Mouse (Mus musculus) right cerebral cortex, postnatal 10 days (tissue): ENCODE measurements around the gene Cnot10.

Experiments used
- DNase-seq, 2 experiments: peaks; one replicate each; pipeline ENCODE4 v3.0.0; 2021; ENCODE audit warnings: low spot score in 2 of 2

Gene Cnot10

DNA sequence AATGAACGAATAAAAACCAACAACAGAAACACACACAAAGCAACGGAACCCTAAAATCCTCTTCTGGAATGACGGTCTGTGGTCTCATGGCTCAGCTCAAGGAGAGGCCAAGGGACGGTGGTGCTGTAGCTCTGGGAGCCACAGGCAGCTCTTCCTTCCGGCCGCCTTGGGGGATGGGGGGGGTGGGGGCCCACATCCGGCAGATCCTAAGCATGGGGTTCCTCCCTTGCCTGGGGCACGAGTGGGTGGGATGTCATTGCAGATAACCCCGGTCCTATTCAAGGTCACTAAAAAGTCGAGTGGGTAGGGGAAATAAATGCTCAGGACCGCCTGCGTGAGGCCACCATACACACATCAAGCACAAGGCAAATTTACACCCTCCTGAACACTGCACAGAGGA, 93.2 kb downstream of the Cnot10 start:
- DNase-seq = no peak

DNA sequence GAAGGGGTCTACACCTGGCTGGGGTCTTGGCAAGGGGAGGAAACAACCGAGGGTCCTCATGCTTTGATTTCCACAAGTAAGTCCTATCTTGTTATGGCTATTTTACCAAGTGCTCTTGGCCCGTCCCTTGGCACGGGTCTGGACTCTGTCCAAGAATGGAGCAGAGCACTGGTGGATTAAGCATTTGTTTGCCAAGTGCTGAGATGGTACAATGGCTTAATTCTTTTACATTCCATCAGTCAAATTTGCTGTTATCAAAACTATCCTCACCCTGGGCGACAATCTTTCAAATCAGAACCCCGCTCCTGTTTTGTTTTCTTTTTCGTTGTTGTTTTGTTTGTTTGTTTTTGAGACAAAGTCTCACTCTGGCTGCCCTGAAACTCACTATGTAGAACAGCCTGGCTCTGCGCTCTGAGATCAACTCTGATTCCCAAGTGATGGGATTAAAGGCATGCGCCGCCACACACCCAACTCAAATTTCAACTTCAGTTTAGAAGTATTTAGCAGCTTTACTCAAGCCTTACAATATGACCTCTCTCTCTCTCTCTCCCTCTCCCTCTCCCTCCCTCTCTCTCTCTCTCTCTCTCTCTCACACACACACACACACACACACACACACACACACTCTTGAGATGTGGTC, 95.1 kb downstream of the Cnot10 start:
- no peak for DNase-seq

DNA sequence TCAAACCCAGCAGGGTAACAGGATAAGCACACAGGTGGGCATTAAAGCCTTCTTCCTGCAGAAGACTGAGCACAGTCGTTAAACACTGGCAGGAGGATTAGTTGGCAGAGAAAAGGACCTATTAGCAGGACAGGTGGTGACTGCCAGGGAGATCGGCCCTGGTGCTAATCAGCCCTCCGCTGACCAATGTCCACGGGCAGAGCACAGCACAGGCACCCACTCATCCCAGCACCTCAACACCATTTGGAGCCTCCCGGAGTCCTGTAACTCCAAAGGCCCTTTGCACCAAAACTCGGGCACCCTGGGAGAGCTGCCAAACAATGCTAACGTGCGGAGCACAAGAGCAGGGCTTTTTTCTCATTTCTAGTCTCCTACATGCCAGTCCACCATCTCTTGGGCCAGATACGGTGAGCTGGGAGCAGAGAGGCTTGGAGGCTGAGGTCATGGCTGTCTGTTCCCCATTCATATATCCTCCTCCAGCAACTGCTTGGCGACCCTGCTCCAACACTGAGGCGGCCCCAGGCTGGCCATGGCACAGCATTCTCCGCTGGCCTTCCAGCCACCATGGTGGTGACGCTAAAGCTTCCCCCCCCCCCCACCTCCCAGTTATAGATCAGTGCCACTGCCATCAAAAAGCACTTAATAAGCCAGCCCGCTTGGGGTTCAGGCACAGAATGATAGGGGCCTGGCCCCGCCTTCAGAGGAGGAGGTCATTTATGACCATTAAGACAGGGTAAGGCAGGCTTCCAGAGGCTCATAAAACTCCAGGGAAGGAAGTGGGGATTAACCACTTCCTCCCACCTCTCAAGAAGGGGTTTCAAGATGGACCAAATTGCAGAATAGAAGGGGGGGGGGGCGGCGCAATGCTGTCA, 95.9 kb downstream of the Cnot10 start:
- no peak for DNase-seq

DNA sequence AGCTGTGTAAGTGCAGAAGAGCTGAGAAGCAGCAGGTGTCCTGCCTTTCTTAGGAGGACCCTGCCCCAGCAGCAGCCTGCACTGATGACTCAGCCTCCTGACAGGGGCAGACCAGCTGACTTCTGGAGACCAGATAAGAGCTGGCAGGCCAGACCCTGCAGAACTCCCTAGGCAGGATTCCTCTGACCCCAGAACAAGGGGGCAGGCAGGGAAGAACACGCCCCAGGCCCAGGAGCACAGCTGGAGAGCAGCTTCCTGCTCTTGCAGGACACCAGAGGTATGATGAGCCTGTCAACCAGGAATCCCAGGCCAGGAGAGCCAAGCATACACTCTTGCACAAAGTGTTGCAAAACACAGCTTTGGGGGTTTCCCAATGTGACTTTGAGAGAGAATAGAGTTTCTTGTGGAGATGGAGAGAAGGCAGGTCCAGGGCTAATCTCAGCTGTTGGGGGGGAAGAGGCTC, 98.7 kb downstream of the Cnot10 start:
- DNase-seq = no peak

DNA sequence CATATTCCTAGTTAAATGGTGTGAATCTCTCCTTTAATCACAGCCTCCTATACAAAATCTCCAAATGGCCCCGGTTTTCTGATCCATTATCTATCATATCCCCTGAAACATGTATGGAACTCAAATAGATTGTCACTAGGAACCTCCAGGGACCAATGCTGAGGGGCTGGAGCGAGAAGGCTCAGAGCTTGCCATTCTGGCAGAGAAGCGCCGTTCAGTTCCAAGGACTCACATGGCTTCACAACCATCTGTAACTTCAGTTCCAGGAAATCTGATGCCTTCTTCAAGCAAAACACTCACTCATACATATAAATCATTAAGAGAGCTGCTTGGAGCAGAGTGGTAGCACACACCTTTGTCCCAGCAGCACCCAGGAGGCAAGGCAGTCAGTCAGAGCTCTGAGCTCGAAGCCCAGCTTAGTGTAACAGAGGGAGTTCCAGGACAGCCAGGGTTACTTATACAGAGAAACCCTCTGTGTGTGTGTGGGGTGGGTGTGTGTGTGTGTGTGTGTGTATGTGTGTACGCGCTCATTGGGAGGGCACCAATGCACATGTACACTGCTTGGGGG, 100.9 kb downstream of the Cnot10 start:
- no peak for DNase-seq

DNA sequence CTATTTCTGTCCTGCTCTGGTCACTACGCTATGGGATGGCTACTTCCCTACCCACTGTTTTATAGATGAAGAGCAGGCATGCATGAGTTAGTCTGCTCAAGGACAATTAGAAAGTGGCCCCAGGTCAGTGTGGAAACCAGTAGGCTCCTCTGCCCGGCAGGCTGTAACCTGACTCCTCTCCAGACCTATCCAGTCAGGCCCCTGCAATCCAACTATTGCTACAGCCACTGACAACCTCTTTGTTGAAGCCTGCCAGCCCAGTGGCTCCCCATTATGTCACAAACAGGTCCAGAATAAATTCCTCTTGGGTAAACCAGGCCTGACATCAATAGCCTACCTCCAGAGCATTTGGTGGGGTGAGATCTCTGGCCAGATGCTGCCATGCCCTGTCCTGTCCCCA, 103.4 kb downstream of the Cnot10 start:
- DNase-seq = no peak
